Mouse (Mus musculus) cerebellum, postnatal 14 days (tissue): Measurements from ENCODE around the gene Xpo5.

Experiments
- DNase-seq, 2 experiments: peaks; one replicate each; pipeline ENCODE4 v3.0.0; 2021; ENCODE audit warnings: mixed read lengths in 2 of 2

Gene Xpo5

DNA sequence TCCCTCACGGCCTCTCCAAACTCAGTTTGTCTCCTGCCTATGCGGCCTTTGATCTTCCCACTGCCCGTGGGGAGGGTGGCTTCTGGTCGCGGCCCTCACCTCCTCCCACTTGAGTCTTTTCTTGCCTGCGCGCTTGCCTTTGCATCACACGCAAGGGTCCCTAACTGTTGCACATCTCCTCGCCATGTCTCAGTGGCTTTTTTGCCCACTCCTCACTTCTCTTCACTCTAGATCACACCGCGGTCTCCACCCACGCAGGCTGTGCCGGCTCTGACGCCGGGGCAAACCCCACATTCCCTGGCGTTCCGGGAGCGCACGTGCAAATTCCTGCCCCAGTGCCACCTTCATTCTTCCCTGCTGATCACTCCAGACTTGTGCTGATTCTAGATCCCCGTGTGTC is 496 bp downstream of the Xpo5 start:
- no peak for DNase-seq

DNA sequence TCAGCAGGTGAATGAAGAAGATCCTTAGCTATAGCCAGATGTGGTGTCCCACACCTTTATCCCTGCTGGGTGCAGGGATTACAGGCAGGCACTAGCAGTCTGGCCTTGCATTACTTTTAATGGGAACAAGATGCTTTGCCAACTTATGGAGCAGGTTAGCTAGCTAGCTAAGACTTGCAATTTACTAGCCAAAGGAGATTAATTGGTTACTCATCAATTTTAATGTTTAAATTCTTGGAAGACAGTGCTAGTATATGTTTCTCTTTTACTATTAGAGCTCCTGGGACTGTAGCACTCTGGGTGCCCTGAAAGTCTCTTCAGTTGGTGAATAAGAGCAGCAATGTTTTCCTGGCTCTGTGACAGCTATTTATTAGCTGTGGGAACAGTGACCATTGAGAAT is 4.1 kb downstream of the Xpo5 start:
- DNase-seq: no peak

DNA sequence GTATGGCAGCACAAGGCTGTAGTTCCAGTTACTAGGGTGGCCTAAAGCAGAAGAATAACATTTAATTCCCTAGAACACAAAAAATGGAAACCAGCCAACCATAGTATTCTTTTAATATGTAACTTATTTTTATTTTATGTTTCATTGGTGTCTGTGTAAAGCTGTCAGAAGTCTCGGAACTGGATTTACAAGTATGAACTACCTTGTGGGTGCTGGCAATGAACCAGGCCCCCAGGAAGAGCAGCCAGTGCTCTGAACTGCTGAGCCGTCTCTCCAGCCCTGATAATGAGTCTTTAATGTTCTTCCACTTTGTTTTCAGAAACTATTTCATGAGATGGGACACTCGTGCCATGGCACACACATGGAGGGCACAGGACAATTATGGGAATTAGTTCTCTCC is 8.0 kb downstream of the Xpo5 start:
- no peak for DNase-seq

DNA sequence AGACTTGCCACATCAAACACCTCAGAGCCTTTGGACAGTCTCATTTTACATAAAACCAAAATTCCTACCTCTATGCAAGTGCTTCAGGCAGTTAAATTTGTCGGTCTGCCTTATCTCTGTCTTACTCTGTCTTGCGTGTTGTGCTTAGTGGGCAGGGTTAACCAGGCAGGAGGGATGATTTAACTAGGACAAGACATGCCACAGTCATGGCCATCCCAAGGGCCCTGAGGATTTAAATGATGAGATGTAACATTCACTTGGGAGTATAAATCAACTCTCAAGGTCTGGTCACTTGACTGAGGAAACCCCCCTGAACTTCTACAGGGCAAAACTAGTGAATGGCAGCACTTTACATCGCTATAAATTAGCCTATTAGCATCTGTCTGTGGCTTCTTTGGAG is 19.0 kb downstream of the Xpo5 start:
- DNase-seq: no peak

DNA sequence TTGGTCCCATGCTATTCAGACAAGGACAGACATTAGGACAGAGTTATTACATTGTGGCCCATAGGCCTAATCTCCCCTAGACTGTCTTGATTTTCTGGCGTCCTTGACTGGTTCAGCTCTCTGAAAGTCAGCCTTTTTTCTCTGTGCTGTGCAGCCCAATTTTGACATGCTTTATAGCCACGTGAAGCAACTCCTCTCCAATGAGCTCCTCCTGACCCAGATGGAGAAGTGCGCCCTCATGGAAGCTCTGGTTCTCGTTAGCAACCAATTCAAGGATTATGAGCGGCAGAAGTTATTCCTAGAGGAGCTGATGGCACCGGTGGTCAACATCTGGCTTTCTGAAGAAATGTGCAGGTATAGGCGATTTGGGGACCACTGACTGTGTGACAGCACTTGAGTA is 25.0 kb downstream of the Xpo5 start:
- no peak for DNase-seq

DNA sequence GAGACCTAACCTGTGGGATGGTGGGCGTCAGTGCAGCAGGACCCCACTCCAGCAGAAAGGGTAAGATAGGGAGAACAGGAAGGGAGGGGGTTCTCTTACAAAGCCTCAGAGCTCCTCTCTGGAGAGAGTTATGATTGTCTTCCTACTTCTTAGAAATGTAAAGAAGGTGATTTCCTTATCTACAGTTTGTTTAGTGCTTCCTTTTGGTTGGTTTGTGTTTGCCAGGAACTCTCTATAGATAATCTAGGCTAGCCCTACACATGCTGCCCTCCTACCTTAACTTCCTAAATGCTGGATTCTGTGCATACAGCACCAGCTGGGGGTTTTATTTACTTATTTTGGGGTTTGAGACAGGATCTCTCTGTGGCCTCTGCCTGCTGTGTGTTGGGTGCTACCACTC is 33.5 kb downstream of the Xpo5 start:
- no peak for DNase-seq

DNA sequence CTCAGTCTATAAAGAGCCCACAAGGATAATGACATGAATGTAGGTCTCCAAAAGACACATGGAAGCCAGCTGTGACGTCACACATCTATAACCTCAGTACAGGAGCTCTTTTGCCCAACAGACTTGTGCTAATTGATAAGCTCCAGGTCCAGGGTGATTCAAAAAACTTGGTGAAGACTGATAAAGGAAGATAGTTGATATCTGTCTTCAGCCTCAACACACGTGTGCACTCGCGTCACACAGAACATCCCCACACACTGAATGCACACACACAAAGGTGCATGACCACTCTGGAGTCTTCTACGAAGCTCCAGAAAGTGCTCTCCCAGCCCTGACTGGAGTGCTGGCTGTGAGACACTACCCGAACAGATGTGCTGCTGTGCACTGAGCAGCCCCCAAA is 34.5 kb downstream of the Xpo5 start:
- no peak for DNase-seq

DNA sequence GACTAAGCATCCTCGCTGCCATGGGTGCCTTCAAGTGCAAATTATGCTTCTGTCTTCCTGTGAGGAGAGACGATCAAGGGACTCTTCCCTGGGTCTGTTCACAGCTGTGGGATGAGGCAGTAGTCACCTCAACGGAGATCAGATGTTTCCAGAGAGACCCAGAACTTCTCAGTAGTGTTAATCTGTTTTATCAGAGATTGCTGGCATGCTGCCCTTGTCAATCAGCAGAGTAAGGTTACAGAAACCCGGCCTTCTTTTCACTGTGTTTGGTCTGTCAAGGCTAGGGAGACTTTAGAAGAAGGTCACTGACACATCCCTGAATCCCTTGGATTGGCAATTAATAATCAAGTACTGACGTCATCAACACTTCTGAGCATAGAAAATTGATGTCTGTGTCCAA is 34.9 kb downstream of the Xpo5 start:
- DNase-seq: no peak

DNA sequence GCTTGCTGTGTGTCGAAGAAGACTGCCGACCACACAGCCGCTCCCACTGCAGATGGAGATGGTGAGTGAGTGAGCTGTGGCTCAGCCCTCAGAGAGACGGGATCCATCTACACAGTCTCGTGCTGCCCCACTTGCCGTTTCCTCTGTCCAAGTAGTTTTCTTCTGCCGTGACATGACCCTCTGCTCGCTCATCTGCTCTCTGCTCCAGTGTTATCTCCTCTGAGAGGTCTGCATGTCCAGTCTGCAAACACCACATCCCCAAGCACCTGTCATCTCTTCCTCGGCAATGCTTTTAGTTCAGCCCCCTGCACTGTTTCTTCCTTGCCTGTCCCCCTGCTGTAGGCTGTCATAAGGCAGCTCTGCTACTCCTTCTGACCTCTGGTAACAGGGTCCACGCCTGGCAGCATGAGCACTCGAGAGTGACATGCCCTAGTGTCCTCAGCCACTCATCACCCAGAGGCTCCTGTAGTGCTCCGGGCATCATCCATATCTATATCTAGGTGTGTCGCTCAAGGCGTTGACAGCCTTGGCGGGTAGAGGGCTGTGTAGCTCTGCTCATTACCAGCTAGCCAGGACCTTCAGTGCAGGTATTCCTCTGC is 37.0 kb downstream of the Xpo5 start:
- no peak for DNase-seq

DNA sequence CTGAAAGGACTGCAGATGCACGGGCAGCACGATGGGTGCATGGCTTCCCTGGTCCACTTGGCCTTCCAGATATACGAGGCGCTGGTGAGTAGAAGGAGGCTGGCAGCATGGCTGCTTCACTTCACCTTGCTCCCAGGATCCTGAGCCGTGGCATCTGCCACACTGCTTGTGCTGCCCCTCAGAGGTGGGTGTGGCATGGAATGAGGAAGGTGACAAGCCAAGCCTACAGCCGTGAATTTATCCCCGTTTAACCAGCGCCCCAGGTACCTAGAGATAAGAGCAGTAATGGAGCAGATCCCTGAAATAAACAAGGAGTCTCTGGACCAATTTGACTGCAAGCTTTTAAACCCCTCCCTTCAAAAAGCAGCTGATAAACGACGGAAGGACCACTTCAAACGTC is 38.9 kb downstream of the Xpo5 start:
- no peak for DNase-seq

DNA sequence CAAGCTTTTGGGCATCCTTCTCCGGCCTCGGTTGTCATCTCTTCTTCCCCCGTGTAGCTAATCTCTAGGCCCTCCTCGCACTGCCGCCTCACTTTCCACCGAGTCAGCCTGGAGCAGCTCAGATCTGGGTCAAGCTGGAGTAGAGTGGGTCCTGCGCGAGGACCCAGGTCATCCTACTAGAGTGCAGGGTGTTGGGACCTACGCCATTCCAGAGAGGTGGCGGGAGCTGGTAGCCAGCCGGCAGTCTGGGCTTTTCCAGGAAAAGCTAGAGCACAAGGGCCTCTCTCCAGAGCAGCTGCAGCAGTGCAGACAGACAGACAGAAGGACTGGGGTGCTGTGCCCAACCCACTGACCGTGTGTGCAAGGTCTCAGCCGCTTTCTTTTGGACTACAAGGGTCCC is 39.7 kb downstream of the Xpo5 start:
- DNase-seq: no peak

DNA sequence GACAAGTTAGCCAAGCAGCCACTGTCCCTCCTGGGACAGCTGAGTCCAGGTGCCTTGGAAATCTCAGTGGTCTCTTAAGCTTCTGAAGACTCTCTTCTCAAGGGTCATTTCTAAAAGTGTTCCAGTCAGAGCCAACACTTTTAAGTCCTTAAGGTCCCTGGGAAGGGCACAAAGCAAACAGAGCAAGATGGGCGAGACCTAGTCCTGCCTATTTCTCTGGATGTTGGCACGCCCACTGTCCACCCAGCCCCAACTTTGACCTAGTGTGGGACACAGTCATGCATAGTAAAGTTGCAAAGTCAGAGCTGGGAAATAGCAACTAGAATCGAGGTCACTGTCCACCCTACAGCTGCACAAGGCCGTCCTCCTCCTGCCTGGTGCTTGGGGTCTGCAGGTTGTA is 40.4 kb downstream of the Xpo5 start:
- DNase-seq: no peak

DNA sequence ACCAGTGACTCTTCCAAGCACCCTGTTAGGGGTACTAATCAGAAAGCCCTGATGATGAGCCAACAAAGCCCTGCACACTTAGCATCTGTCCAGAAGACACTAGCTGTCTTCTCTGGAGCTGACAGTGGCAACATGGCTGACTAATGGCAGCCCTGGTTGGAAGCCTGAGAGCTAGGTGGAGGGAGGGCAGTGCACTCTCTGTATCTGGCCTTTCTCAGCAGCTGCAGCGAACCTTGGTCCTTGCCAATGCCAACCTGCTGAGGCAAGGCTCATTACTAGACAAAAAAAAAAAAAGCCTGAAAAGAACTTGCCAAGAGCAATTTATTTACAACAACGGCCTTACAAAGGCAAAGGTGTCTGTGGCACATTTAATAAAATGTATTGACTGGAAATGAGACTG is 41.0 kb downstream of the Xpo5 start:
- DNase-seq: no peak

DNA sequence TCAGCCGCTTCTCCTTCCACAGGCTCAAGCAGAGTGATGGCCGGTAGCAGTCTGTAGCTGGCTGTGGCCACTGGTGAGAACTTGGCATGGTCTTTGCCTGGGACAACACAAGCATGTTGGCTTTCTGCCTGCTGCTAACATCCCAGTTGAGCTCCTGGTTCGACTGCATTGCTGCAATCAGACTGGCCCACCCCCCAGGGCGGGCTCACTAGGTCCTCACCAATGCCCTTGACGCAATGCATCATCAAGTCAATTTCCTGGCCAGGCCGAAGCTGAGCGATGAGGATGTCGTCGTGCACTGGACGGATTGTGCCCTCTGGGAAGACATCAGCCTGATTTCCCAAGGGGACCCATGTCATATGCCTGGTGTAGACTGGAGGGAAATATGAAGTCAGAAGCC is 42.0 kb downstream of the Xpo5 start:
- no peak for DNase-seq

DNA sequence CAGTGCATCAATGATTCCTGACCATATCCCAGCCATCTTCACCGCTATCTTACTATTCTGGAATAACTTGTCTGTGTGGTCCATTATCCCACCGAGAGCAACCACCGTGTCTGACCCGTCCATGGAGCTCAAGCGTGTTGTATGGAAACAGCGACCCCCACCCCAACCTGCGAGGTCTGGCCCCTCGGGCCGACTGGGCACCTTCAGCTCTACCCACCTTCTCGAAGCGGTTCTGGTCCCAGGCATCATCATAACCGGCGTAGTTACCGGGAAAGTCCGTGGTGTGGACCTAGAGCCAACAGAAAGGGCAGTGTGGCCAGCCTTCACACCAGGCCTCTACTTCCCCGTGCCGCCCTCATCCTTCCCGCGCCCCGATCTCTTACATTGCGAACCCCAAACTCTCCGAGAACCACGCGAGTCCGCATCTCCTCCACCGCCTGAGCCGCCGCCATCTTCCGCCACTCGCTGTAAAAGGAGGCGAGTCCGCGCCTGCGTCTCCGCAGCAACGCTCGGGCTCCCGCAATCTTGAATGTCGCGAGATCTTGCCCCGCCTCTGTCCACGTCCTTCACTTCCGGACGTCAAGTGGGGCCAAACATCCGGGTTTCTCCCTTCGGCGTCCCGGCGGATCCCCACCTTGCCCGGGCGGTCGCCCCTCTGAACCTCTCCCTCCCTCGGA is 45.1 kb downstream of the Xpo5 start, which contains the start of the genes Polr1c and Yipf3:
Polr1c (minus strand) TSS at position 543 of the 677 bp plus-strand sequence.
Yipf3 (plus strand) TSS at position 569 of the 677 bp plus-strand sequence.
- peak; percentile 96 to 97 for DNase-seq

DNA sequence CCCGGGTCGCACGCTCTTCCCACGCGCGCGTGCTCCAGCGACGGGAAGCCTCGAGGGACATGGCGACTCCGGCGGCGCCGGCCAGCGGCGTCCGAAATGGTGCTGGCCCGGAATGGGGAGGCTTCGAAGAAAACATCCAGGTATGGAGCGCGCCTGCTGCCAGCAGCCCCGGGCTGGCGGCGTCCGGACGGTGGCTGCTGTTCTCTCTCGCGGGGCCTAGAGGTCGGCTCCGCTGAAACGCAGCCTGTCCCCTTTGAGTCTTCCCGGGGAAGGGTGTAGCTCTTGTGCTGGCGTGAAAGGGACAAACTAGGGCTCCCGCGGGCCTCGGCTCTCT is 45.6 kb downstream of the Xpo5 start:
- no peak for DNase-seq

DNA sequence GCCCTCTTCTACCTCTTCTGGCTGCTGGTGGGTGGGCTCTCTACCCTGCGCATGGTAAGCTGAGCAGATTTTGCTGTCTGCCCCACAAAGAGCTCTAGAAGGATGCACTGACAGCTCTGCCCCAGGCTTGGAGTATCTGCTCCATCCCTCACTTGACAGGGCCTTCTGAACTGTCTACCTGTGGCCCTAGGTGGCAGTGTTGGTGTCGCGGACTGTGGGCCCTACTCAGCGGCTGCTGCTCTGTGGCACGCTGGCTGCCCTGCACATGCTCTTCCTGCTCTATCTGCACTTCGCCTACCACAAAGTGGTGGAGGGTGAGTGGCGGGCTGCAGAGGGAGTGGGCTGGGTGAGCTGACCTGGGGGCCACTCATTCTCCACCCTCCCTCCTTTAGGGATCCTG is 48.6 kb downstream of the Xpo5 start:
- DNase-seq: peak in 1 of 2 experiments; percentile 32

DNA sequence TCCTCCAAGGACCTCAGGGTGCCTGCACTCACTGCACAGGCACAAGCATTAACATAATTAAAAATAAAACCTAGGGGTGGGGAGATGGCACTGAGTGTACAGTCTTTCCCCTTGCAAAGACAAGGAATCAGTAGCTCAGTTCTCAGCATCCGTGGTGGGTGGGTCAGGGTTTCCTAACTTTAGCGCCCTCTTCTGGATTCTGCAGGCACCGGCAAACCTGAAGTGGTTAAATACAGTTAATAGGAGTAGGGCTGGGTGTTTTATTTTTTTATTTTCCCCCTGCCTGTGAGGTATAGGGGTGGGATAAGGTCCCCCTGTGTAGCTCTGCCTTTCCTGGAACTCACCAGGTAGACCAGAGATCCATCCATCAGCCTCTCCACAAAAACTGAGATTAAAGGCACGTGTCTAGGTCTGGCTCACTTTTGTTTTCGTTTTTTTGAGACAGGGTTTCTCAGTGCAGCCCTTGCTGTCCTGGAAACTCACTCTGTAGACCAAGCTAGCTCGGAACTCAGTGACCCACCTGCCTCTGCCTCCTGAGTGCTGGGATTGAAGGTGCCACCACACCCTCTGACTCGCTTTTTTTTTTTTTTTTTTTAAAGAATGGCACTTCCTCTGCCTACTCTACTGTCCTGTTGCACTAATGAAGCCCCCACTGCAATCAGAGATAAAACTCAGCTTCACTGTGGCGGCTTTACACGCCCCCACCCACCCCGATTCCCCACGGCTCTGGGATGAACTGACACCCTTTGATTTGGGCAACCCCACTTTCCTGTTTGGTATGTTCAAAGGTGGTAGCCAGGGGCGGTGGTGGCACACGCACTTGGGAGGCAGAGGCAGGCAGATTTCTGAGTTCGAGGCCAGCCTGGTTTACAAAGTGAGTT is 50.2 kb downstream of the Xpo5 start:
- DNase-seq: peak; percentile 43 to 69

DNA sequence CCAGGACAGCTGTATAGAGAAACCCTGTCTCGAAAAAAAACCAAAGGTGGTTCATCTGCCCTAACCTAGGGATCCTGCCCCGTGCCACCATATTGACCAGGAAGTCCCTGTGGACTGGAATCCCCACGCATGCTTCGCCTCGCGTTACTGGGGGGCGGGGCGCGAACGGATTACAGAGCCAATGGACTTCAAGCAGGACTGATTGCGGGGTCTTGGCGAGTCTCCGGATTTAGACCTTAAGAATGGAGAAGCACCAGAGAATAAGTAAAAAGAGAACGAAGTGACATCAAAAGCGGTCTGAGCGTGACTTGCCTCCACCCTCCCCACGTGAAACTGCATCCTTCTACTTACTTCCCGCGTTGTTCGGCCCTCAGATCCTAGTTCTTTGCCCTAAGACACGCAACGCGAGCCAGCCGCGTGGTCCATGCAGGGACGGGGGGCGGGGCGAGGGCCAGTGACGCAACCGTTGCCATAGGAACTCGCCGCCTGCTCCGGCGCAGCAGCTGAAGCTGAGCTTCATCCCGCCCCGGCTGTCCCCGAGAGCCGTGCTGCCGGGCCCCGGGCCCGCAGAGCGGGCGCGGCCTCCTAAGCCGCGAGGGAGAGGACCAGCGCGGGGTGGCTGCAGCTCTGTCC is 51.0 kb downstream of the Xpo5 start, which contains the start of gene Lrrc73:
Lrrc73 (plus strand) TSS at position 80 of the 633 bp plus-strand sequence.
- peak; percentile 96 to 97 for DNase-seq

DNA sequence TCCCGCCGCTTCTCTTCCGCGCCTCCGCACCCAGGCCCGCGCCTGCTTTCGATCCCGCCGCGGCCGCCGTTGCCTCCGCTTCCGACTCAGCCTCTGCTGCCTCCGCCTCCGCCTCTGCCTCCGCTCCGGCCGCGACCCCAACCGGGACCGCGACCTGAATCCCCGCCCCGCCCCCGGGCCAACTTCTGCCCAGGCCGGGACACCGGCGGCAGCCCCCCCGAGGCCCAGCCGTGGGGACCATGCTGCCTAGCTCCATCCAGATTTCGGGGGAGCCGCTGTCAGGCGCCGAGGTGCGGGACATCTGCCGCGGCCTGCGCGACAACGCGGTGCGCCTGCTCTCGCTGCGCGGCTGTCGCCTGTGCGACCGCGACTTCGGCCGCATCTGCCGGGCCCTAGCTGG is 51.5 kb downstream of the Xpo5 start:
- peak in 1 of 2 experiments; percentile 55 for DNase-seq

DNA sequence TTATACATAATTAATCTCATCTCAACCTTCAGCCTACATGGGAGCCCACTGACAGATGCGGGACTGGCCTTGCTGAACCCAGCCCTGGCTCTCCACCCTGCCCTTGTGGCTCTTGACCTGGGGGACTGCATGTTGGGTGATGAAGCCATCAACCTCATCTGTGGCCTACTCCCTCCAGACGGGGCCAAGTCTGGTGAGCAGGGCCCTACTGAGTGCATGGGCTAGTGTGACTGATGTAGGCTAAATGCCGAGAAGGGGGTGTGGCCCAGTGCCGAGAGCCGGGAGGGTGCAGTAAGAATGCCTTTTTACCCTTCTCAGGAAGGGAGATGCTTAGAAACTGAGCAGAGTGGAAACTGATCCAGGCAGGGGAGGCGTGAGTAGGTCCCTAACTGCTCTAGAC is 52.6 kb downstream of the Xpo5 start:
- DNase-seq: no peak

DNA sequence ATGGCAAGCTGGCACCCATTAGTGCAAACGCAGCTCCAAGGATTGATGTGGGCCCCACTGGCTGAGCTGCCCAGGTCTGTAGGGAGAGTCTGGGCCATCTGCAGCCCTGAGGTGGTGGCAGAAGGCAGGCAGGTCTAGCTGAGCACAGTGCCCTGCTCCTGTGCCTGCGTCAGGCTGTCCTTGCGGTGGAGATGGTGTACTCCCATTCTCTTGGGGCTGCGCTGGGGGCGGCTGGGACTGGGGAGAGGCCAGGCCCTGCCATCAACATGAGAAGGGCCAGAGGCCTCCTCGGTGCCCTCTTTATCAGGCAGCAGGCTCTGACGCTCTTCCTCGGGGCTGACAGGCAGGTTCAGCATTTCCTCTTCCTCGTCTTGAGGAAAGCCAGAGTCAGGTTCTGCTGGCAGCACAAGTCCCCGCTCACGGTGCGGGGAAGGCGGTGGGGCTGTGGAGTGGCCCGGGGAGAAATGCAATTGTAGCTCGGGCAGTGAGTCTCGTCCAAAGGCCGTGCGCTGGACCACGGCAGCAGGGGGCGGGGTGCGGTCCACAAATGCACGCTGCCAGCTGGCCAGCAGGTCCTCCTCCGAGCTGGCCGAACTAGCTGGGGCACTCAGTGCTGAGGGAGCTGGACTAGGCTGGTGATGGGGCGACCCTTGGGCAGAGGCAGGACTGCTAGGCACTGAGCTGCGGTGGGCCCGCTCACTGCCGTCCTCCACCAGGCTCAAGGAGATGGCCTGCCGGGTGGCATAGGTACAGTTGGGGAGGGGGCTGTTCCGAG is 55.9 kb downstream of the Xpo5 start:
- no peak for DNase-seq

DNA sequence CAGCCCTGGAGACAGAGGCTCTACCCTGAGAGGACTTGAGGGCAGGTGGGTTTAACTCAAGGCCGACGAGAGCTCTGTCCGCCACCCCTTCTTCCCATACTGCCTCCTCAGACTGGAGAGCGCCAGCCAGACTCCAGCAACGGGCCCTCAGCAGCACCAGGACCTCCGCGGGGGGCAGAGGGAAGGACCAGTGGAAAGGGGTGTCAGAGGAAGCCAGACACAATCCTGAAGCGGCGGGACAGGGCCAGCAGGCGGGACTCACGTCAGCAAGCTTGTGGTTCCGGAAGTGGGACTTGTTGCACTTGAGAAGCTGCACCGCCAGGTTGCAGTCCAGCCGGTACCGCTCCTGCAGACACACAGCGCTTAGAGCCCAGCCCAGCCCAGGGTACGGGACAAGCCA is 57.1 kb downstream of the Xpo5 start:
- no peak for DNase-seq
